Comparison of ENCODE assay signal across 13 mouse cellular contexts in genomic region chr4:61834952-61835708, GRCm38 (mm10). TPM values are rescaled to one million over a fixed set of nuclear protein-coding genes. Genes with fewer than 3 reads are reported as not detected.
"Had no signal": no experiment of that assay in that cellular context is flagged by ENCODE, and none has a peak within 500 bp of the region (broad histone marks: within the 10 kb centered on the region; RNA-seq: fewer than 3 reads in every experiment).

Gene Mup5 (minus strand): TSS chr4:61835233.

- DNase-seq: kidney, adult 11 months; kidney, adult 9 months; kidney, postnatal 10 days; layer of hippocampus, postnatal 36 days; lung, adult 2 months; lung, postnatal 36 days; right cerebral cortex, postnatal 25 days; thymus, adult 18-20 months; thymus, postnatal 14 days had no signal

RNA-seq across cellular contexts. Expression of gene Mup5, which starts in this region (rescaled TPM):
- total RNA-seq: layer of hippocampus, adult 8-10 months; layer of hippocampus, postnatal 36 days; megakaryocyte progenitor cell, adult 5-6 weeks; monocyte, adult 5-6 weeks; neutrophil, adult 5-6 weeks had no signal
